Mouse (Mus musculus): ENCODE measurements around the gene Aatk. TPM values are rescaled to one million over a fixed set of nuclear protein-coding genes. Genes with fewer than 3 reads are reported as not detected.

The Aatk gene
- not detected for polyA plus RNA-seq (2017; shearing (Covaris generic))

DNA sequence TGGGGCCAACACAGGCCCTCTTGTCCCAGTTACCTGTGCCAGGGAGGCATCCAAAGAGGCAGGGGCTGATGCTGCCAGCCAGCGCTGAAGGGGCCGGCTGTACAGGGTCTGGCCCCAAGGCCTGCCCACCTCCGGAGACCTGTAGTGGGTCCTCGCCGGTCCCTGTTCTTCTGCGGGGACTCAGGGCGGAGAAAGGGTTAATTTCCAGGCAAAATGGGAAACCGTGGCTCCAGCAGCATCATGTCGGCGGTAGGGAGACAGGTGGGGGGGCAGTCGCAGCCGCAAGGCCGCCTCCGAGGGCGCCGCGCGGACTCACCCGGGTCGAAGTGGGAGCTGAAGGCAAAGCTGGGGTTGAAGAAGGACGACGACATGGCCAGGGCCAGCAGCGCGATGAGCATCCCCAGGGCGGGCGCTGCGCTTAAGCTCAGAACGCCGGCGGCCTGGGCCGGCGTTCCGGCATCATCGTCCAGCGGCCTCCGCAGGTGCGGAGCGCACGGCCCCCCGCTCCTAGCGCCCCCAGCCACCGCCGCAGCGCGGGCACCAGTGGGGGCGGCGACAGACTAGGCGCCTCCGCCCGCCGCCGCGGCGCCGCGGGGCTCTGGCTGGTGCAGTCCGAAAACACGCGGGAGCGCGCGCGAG is at the start of gene Aatk:
Gene Aatk (minus strand): TSS at position 615 of the 639 bp plus-strand sequence.
- no peak for ATAC-seq

DNA sequence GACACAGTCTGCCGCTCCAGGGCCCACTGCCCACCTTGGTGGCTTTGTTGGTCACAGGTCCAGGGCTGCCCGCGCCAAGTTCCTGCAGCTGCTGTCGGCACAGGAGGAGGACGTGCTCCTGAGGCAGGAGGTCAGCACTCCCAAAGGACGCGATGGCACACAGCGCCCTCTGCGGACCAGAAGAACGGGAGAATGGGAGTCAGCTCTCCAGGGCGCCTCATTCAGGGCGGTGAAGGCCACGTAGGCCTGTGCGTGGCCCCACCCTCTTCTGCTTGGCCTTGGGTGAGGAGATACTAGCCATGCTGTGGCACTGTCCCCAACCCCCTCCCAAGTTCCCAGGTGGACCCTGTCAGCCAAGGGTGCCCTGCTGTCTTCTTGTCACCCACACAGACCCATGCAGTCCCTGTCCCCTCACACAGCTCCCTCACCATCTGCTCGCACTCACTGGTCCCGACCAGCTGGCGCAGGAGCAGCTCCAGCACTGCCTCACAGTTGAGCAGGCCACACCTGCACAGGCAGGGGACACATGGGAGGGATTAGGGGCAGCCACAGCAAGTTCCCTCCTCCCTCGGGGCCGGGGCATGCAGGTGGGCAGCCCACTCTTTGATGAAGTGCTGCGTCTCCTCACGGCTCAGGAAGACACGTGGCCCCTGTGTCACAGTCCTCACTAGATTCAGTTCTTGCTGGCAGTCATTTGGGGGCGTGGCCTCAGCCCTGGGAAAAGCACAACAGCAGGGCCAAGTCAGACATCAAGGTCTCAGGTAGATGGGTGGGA is 46.0 kb upstream of the Aatk start:
- ATAC-seq: no peak

DNA sequence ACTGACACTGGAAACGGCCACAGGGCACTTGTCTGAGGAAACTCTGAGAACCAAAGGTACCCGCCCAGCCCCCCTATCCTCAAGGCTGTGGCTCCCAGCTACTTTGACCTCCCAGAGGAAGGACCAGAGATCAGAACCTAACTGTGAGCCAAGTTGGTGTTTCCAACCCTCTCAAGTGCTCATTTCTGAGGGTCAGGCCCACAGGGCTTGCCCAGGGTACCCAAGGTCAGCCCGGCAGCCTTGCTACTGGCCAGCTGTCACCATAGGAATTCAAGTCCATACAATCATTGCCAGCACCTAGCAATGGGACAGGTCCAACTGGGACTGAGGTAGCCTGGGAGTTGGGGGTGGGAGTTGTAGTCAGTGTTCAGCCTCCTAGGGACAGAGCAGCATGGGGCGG is 43.7 kb upstream of the Aatk start:
- no peak for ATAC-seq

DNA sequence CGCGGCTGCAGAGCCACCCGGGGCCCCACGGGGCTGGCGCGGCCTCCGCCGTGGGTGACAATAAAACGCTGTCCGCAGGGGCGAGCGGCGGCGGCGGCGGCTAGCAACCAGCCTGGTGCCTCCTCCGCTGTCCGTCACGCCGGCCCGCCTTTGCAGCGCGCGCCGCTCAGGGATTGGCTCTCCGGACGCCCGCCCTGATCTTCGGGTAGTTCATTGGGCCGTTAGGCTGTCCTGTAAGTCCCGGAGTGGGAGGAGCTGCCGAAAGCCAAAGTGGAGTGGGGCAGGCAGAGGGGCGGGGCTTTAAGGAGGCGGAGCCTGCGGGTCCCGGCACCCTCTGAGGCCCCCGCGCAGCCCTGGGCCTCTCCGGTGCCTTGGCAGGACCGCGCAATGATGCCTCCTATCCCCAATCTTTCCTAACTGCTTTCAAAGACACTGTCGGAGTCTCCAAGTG is 39.8 kb upstream of the Aatk start, which contains the start of gene Cep131:
Gene Cep131 (minus strand): TSS at position 126 of the 451 bp plus-strand sequence.
- ATAC-seq: peak; percentile 100

DNA sequence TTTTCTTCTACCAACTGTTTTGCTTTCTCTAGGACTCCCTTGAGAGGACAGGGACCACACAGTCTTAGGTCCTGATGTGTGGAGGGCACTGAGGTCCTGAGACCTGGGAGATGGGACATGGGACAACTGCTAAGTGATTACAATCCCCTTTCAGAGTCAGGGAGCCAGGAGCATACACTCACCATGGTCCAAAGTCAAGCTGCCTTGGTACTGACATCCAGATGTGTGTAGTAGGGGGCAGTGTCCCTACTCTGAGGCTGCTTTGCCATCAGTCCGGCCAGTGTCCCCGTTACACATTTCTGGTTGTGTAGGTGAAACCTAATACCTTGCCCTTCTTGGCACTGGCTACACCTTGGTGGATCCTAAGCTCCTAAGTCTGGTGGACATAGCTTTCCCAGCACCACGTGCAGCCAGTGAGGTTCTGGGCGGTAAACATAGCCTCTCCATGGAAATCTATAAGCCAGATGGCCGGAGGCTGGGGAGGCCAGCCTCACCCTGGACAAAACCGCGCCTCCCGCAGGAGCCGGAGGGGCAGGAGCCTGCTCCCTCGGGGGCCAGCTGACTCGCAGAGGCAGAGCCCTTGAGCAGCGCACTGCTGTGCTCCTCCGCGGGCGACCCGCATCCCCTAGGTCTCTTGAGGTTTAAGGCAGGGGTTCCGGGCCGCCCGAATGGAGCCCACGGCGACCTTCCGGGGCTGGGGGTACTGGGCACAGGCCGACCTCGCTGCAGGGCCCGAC is 39.1 kb upstream of the Aatk start:
- no peak for ATAC-seq

DNA sequence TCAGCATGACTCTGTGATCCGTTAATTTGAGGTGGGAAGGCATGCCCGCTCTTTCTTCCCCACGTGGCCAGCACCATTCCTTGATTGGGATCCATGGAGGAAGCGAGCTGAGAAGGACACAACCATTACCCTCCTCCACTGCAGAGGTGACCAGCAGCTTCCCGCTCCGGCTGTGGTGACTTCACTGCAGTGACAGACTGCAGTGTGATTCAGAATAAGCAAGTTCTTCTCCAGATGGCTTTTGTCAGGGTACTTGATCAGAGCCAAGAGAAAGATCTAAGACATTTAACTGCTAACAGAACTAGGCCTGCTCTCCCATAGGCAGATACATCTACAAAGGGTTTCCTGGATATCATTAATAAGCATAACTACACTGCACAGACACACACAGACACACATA is 33.3 kb upstream of the Aatk start:
- ATAC-seq: no peak

DNA sequence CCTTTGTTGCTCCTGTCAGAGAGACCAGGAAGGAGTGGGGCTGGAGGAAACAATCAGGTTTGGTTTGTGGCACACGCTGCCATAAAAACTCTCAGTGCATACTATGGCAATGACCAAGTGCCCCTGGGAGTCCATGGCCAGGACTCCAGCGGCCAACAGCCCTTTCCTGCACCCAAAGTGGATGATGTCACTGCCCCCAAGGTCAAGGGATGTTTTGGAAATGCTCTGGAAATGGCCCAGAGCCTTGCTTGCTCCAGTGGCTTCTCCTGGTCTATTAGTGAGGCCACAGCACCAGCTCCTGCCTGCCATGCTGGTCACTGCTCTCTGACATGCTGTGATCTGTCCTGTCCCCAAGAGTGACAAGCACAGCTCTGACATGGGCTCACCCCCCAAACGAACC is 29.2 kb upstream of the Aatk start:
- no peak for ATAC-seq

DNA sequence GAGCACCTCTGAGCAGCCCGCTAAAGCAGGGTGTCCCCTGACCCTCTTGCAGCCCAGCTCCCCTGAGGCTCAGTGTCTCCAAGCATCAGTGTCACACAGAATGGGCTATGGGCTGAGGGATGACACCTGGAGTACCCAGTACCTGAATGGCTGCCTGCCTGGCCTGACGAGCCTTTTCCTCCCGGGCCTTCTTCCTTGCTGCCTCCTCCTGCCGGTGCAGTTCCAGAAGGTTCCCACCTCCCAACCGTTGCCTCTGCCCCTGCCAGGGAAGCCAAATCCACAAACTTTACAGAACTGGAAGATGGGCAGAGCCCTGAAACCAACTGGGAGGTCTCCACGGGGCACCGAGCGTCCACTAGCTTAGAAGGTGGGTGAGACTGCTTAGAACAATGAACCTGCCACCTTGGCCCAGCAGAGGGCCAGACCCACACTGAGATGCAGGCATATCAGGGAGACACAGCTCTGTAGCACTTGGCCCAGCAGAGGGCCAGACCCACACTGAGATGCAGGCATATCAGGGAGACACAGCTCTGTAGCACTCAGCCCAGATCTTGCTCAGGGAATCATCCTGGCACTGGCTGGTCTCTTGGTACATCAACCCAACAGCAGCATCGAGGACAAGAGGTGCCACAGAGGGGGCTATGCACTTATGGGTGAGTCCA is 26.1 kb upstream of the Aatk start:
- ATAC-seq: no peak

DNA sequence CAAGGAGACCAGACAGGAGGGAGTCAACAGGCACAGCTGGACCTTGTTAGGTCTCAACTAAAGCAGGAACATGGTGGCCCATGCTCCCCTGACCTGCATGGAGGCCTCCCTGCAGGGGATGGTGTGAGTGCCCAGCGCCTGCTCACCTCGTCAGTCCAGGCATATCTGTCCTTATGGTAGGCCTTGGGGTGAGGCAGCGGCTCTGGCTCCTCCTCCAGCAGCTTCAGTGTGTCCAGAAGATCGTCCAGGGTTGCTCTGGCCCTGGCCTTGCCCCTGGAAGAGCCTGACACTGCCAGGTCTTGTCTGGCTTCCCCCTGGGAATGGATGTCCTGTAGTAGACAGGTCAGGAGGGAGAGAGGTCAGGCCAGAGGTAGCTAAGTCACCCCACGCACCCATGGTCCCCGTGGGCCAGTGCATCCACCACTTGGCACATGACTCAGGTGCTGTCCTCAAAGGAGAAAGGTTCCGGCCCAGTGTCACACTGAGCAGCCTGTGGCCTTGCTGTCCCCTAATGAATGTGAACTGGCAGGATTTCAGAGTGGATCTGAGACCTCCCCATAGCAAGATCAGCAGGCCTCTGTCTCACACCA is 24.9 kb upstream of the Aatk start:
- no peak for ATAC-seq

DNA sequence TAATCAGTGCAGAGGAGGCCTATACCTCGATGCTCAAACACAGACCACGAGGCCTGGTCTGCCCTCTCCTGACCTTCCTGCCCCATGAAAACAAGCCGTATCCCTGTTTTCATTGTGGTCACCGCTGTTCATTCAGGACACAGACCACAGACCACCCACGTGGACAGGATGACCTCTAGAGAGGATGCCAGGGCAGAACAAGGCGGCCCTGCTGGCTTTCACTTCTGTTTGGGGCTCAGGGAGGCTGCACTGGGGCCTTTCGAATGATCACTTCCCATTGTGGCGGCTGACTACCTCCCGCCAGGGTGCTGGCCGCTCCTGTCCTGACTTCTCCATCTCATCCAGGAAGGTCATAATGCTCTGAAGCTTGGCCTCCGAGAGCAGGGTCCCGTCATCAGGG is 24.1 kb upstream of the Aatk start:
- no peak for ATAC-seq

DNA sequence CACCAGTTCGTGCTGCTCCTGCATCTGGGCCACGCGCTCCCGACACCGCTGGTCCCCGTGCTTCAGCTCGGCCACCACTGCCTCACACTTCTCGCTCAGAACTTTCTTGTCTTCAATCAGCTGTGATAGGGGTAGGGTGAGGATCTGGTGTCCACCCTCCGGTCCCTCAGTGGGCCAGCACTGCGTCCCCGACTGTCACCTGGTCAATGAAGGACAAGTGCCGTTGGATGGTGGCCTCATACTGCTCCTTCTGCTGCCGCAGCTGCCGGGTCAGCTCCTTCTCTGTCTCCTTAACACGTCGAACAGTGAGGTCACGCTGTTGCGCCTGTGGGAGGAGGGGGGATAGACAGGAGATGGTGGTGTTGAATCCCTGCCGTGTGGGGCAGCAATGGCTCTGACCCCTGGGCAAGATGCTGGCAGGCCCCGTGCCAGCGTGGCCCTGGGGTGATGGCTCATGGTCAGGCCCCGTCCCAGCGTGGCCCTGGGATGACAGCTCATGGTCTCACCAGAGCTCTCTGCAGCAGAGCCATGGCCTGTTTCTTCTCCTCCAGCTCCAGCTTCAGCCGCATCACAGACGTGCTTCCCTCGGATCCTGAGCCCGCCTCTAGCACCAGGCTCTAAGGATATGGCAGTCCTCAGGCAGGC is 23.4 kb upstream of the Aatk start:
- ATAC-seq: no peak

DNA sequence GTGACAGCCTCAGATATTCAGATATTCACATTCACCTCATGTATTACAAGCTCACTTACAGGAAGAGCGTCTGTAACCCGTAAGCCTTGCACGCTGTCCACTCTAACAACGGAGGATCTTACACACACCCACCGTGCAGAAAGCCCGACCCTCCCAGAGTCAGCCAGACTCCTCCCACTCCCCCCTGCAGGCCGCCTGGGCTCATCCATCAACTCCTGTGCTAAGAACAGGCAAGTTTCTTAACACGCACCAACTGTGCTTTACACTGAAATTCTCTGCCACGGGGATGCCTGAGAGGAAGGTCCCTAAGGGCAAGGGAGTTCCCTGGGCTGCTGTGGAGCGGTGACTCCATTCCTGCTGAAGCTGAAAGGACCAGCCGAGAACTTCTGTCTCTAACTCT is 22.3 kb upstream of the Aatk start:
- no peak for ATAC-seq

DNA sequence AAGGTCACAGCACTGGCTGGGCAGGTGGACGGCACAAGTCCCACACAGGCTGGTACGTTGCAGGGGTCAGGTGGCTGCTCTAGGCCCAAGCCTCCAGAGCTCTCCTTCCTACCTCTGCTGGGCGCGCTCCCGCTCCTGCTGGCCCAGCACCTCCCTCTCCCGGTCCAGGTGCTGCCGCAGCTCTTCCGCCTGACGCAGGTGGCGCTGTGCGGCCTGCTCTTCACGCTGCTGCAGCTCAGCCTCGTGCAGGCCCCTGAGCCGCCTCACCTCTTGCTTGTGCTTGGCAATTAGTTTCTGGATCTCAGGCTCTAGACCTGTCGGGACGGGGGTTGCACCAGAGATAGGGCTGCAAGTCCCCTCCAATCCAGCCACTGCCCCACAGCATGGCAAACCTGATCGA is 20.9 kb upstream of the Aatk start:
- no peak for ATAC-seq

DNA sequence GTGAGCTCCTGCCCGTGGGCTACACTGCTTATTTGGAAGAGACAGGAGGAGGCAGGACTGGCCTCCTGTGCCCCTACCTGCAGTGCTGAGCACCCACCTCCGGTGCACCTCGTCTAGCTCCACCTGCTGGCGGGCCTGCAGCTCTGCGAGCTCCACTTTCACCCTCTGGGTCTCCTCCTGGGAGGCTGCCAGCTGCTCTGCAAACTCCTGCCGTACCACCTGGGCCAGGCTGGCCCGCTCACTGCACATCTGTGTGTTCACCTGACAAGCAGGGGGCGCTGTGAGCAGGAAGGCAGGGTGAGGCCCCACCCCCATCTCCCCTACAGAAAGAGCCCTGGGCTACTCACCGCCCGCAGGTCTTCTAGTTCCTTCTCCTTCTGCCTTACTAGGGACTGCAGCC is 18.3 kb upstream of the Aatk start:
- no peak for ATAC-seq

DNA sequence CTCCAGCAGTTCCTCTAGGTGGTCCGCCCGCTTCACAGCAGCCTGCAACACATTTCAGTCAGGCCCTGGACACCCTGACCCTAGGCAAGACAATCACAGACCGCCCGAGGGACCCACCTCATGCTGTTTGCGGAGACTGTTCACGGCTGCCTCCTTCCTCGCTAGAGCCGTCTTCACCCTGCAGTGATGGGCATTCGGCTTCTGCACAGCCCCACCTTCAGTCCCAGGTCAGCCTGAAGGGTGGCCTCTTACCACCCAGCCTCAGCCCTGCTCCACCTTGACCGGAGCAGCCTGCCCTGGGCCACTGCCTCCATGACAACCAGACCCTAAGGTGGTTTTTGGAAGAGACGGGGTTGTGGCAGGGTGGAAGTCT is 17.7 kb upstream of the Aatk start:
- ATAC-seq: no peak

DNA sequence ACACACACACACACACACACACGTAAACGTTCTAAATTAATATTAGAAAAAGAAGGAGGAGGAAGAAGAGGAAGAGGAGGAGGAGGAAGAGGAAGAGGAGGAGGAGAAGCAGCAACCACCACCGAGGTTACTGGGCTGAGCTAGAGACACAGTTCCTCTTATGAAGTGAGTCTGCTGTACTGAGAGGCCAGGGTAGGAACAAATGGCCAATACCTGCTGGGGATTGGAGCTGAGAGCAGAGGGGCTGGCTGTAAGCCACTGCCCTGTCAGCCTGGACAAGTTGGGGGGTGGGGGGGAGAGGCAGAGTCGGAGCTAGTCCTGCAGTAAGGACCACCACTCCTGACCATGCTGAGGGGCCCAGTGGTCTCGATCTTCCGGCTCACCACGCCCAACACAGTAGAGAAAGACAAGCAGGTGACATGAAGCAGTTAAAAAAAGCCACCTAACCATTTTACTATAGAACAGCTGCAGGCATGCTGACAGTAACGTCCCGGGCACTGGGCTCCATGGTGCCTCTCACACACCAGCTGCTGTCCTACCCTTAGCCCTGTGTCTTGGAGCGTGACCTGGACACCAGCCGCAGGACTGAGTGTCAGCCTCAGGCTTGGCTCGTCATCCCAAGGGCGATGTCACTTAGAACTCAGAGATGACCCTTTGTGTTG is 17.2 kb upstream of the Aatk start:
- no peak for ATAC-seq

DNA sequence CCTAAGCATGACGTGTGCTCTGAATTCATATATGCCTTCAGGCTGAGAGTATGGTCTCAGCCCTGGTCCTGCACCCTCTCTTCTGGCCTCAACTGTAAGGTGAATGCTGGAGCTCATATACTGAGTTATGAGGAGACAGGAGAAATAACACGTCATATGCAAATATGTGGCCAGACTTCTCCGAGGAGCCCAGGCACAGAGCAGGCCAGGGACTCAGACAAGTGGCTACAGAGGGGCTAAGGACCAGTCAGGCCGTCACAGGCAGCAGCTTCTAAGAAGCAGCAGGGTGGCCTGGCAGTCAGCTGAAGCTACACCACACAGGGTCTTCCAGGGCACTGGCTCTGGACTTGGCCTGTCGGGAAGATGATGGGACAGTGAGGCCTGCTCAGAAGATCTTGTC is 16.4 kb upstream of the Aatk start:
- no peak for ATAC-seq

DNA sequence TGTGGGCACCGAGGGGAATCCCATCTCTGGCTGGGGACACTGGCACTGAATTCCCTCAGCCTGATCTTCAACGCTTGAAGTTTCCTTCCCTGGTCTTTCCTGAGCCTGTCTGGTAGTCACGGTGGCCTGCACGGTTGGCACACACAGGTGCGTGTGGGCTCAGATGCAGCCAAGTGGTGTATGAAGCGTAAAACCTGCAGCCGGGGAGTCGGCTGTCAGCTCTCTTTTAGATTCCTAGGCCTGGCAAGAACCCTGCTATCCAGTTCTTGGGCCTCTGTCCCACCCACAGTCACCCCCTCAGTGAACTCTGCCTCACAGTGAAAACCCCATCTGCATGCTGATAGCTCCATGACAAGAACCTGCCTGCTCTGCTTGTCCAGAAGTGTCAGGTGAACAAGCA is 13.7 kb upstream of the Aatk start:
- ATAC-seq: no peak

DNA sequence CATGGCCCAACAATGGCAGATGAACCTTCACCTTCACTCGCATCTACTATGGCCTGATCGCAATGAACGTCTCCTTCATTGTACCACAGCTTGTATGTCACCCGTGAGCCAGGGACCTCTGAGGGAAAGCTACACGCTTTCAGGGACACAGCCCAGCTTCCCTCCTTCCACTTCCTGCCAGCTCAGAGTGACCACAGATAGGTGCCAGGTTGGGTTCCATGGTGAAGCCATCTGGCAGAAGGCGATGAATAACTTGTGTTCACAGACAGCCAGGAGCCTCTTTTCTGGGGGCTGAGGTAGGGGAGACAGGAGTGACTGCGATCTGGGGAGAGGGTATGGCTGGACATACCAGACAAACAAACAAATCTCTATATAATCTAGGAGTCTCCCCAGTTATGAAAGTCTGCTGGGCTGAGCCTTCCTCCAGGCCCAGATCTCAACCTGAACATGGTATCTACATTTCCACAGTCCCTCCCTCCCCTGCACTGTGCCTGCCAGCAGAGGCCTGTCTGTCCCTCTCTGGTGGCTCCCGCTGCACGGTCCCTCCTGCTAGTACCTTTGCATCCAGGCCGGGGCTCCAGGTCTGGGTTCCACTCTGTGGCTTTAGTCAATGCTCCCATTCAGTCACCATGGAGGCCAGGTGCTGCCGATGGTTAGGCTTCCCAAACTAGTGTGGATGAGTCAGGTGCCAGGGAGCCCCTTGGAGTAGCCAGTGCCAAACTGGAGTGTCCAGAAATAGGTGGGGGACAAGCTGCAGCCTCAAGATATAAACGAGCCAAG is 9.2 kb upstream of the Aatk start:
- no peak for ATAC-seq

DNA sequence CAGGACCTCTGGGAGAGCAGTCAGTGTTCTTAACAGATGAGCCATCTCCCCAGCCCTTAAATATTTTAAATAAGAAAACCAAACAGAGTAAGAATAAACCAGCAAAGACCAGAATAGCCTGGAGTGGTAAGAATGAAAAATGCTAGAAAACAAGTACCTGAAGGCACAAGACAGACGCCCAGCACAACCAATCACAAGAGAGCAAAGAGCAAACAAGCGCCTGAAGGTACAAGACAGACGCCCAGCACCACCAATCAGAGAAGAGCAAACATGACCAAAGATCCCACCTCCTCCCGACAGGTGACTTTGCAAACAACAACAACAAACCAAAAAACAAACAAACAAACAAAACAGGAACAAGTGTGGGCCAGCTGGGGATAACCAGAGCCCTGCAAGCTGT is 6.9 kb upstream of the Aatk start:
- ATAC-seq: no peak

DNA sequence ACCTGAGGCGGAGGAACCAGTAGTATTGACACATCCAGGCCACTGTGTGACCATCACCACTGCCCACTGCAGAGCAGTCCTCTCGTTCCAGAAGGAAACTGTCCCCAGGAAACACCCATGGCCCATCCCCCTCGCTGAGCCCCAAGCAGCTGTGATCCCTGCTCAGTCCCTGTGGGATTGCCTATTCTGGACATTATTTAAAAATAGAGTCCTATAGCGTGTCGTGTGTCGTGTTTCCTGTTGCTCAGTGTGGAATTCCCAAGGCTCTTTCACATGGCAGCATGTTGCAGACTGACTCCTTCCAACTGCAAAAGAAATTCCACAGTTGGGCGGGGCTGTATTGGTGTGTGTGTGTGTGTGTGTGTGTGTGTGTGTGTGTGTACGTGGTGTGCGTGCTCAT is 5.3 kb upstream of the Aatk start:
- ATAC-seq: no peak

Measured in activated CD4-positive, CD25-positive, alpha-beta regulatory T cell, adult 4 months (primary cell).